Mouse (Mus musculus) left cerebral cortex, adult 2 months (tissue): ENCODE results near the gene Mrps25. TPM values are rescaled to one million over a fixed set of nuclear protein-coding genes. Genes with fewer than 3 reads are reported as not detected.

Source experiments
- DNase-seq, 2 experiments: peaks; one replicate each; pipeline ENCODE4 v3.0.0; 2021 to 2022; ENCODE audit warnings: low spot score in 2 of 2, mixed read lengths in 1 of 2; ENCODE audit errors: extremely low spot score in 1 of 2
- H3K27ac ChIP-seq: fragments of 200-600 bp; 2 replicates; pipeline ENCODE4 v1.8.1; 2022
- H3K4me3 ChIP-seq: fragments of 200-600 bp; 2 replicates; pipeline ENCODE4 v1.8.1; 2022
- CTCF ChIP-seq: fragments of 200-600 bp; IDR thresholded peaks from 2 replicates; pipeline ENCODE4 v1.8.1; 2022; ENCODE audit warnings: antibody characterized with exemption, mild to moderate bottlenecking, moderate library complexity
- intact Hi-C: fragments of 180-260 bp; cut with DNase I; formaldehyde crosslinking; loops from one replicate; pipeline ENCODE4 v1.15.1; 2025
- long read RNA-seq, 2 experiments: library from polyadenylated mRNA; stranded (forward); transcript quantifications; one replicate each; pipeline ENCODE4 v2.0.0; 2021; ENCODE audit warnings: borderline mapping rate in 2 of 2
- total RNA-seq, 2 experiments: library from RNA; stranded (reverse); gene quantifications; 2 replicates each; pipeline ENCODE4 v1.2.3; 2021

Gene Mrps25
- total RNA-seq: 10 to 100 TPM; 51.5 to 58.5 TPM
- long read RNA-seq, experiment 1, full-length matches to known transcripts: 34 of 36 reads
- long read RNA-seq, experiment 1, partial matches to known transcripts: 0 of 36 reads
- long read RNA-seq, experiment 1, other reads (novel, unspliced or antisense): 2 of 36 reads
- long read RNA-seq, experiment 2, full-length matches to known transcripts: 21 of 28 reads
- long read RNA-seq, experiment 2, partial matches to known transcripts: 1 of 28 reads
- long read RNA-seq, experiment 2, other reads (novel, unspliced or antisense): 6 of 28 reads

GRCm38 (mm10) chr6:92183621-92184131 lies at the start of gene Mrps25:
TSS of gene Mrps25 (minus strand) at chr6:92184033.
- no peak for TF ChIP-seq CTCF
- Histone ChIP-seq H3K4me3 (peak within 1 kb of the TSS; percentile 75), H3K27ac (peak within 1 kb of the TSS; percentile 77)
- intact Hi-C loops: loop anchor here (2.0 to 10.0 kb wide), 2 partner anchors 91 to 289 kb away; no protein-coding TSS in a partner anchor
- DNase-seq: peak; percentile 79 to 82

GRCm38 (mm10) chr6:92231762-92232161 lies 47.9 kb upstream of the Mrps25 start:
- DNase-seq: no peak
- Histone ChIP-seq H3K4me3 (no peak overlapping the region), H3K27ac (no peak overlapping the region)
- intact Hi-C loops: no loop called here
- no peak for TF ChIP-seq CTCF

GRCm38 (mm10) chr6:92231356-92231755 lies 47.5 kb upstream of the Mrps25 start:
- H3K27ac ChIP-seq: no peak overlapping the region
- no peak overlapping the region for H3K4me3 ChIP-seq
- no peak for TF ChIP-seq CTCF
- intact Hi-C loops: no loop called here
- no peak for DNase-seq

DNA sequence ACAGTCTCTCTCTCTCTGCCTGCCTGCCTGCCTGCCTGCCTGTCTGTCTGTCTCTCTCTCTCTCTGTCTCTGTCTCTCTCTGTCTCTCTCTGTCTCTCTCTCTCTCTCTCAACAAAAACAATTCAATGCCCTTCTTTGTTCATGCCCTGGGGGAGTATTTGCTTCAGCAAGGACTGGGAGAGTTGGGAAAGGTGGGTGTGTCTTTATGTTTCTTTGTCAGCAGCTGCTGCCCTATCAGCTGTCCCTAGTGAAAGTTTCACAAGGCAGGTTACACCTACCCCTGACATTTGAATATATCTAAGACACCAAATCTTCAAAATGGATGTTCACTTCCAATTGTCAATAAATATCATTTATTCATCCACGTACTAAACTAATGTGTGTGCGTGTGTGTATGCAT lies 45.8 kb upstream of the Mrps25 start:
- Histone ChIP-seq H3K27ac (no peak overlapping the region), H3K4me3 (no peak overlapping the region)
- TF ChIP-seq CTCF: no peak
- no peak for DNase-seq
- intact Hi-C loops: no loop called here

DNA sequence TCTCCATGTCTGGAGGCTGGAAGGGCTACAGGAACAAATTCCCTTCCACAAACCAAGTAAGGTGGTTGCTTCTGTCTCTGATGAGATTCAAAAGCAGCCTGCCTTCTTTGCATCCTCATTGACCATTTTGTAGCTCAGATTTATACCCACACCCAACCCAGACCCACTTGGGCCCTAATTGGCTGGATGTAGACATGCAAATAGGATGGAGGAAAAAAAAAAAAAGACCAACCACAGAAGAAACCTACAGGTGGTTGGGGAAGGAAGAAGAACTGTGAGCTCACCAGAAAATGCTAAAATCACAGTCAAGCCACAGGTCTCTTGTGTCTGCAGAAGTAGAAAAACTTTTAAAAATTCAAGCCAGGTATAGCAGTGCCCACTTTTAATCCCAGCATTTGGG lies 45.3 kb upstream of the Mrps25 start:
- TF ChIP-seq CTCF: no peak
- intact Hi-C loops: no loop called here
- DNase-seq: no peak
- no peak overlapping the region for H3K4me3 ChIP-seq
- H3K27ac ChIP-seq: no peak overlapping the region

- intact Hi-C loops: no loop called here
- H3K4me3 ChIP-seq: no peak overlapping the region
- no peak for DNase-seq
- H3K27ac ChIP-seq: peak overlapping the region; percentile 61; the same call in 1 of the 2 replicates
- no peak for TF ChIP-seq CTCF
These were observed 41.1 kb upstream of the Mrps25 start for GRCm38 (mm10) chr6:92224981-92225380.

GRCm38 (mm10) chr6:92222021-92222420 lies 38.2 kb upstream of the Mrps25 start:
- H3K27ac ChIP-seq: no peak overlapping the region

DNA sequence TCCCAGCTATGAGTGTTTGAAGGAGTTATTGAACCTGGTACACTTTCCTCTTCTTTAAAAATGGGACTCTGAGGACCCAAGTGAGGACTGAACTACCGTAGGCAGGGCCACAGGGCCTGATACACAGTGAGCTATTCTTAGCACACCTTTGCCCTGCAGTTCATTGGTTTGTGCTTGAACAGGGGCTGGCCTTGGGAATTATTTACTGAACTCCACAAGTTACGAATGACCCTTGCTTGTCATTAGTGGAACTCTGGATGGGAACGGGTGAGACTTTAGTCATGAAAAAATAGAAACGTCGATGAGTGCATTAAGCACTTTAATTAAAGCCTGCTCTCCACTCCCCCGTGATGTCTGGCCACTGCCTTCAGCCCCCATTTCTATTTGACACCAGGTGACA lies 37.8 kb upstream of the Mrps25 start:
- TF ChIP-seq CTCF: no peak
- no peak for DNase-seq
- no peak overlapping the region for H3K4me3 ChIP-seq
- intact Hi-C loops: no loop called here
- H3K27ac ChIP-seq: no peak overlapping the region

More at GRCm38 (mm10) chr6:92222021-92222420, 38.2 kb upstream of the Mrps25 start:
- no peak for DNase-seq
- intact Hi-C loops: no loop called here
- no peak for TF ChIP-seq CTCF
- no peak overlapping the region for H3K4me3 ChIP-seq

DNA sequence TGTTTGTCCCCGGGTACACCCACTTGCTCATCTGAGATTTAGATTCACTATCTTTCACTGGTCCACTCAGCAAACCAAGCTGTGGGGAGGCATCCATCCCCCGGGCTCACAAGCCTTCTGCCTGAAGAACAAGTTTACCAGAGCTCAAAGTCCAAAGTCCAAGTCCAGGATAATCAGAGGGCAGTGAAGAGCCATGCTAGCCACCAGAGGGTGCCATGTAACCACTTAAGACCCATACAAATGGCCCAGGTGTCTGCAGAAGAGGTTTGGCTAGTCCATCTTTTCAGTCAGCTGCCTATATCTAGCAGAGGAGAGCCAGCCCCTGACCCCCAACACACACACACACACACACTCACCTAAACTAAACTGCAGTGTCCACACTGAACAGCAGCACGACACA lies 35.6 kb upstream of the Mrps25 start:
- intact Hi-C loops: loop anchor here (1.0 to 5.0 kb wide), 2 partner anchors 50 to 523 kb away; no protein-coding TSS in a partner anchor

GRCm38 (mm10) chr6:92214773-92215449 lies 31.1 kb upstream of the Mrps25 start, which contains the start of gene Rbsn:
TSS of gene Rbsn (minus strand) at chr6:92214925.
- peak within 1 kb of the TSS; percentile 89 for H3K27ac ChIP-seq
- intact Hi-C loops: loop anchor here (5.0 kb wide), 1 partner anchor 527 kb away; no protein-coding TSS in a partner anchor
- DNase-seq: peak; percentile 90 to 92
- TF ChIP-seq CTCF: peak; percentile 26
- peak within 1 kb of the TSS; percentile 86 for H3K4me3 ChIP-seq

More for the DNA sequence above, 35.6 kb upstream of the Mrps25 start:
- no peak overlapping the region for H3K4me3 ChIP-seq
- no peak overlapping the region for H3K27ac ChIP-seq
- peak; percentile 70 for TF ChIP-seq CTCF
- peak; percentile 42 to 58 for DNase-seq

DNA sequence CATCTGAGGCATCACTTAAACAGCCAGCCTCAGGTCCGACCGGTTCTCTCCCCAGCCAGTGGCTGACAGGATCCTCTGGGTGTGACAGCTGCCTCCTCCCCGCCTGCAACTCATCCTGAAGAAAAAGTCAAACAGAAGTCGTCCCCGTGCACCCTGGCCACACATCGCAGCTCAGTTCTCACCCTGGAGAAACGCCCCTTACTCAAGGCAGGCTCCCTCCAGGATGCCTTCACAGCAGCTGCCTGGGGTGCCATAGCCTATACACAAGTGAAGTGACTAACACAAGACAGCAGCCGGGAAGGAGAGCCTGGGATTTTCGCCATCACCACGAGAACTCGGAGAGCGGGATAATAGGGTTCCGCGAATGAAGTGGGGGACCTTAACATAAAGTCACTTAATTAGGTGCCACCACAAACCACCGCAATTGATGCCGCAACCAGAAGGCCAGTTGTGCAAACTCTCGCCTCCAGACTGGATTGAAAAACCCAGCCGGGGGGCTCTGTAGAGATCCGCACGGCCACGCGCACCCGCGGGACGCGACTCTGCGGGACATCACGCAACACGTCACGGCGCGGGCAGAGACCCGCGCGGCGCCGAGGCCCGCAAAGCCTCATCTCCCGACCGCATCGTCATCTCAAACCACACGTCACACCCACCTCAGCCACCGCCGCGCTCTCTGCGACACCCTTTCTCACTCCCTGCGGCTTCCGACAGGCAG lies 30.4 kb upstream of the Mrps25 start:
- DNase-seq: no peak
- TF ChIP-seq CTCF: no peak
- H3K27ac ChIP-seq: peak overlapping the region; percentile 89

GRCm38 (mm10) chr6:92199414-92199813 lies 15.6 kb upstream of the Mrps25 start:
- no peak overlapping the region for H3K4me3 ChIP-seq
- intact Hi-C loops: no loop called here
- TF ChIP-seq CTCF: no peak
- no peak overlapping the region for H3K27ac ChIP-seq
- no peak for DNase-seq

More for the DNA sequence above, 30.4 kb upstream of the Mrps25 start:
- H3K4me3 ChIP-seq: peak overlapping the region; percentile 86
- intact Hi-C loops: no loop called here
